Mouse (Mus musculus) retina, embryonic 14.5 days (tissue): ENCODE results near the gene Lrtm2.
A peak's percentile ranks its signal among the peaks of the same experiment; 100 is the strongest.

Source experiments
- DNase-seq: peaks from one replicate; pipeline ENCODE4 v3.0.0-alpha.2; 2015; ENCODE audit warnings: low spot score

Gene Lrtm2

DNA sequence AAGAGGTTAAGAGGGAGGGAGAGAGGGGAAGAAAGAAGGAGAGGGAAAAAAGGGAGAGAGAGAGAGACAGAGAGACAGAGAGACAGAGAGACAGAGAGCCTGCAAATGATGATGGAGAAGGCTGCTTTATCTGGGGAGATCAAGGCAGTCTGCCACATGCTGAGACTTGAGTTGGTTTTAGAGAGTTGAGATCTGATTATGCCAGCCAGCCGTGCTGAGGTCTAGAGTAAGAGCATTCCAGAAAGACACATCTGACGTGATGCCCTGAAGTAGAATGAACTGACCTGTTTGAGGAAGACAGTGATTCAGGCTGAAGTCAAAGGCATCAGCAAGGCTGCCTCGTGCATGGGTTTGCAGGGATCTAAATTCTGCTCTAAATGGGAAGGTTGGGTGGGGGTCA, 3.3 kb upstream of the Lrtm2 start:
- DNase-seq: no peak

DNA sequence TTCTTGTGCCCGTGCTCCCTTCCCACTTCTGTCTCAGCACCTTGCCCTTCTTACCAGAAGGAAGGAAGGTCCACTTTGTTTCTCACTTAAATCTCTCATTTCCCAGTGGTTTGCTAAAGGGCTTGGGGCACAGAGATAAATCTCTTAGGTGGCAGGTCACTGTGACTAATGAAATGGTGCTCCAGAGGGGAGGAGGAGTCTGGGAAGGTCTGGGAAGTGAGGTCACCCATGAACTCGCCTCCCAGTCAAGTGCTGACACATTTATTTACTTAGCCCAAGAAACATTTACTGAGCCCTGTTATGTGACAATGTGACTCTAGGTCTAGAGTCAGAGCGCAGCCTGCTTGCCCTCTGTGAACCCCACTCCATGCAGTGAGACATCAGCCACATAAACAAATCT, 2.6 kb upstream of the Lrtm2 start:
- DNase-seq: no peak

DNA sequence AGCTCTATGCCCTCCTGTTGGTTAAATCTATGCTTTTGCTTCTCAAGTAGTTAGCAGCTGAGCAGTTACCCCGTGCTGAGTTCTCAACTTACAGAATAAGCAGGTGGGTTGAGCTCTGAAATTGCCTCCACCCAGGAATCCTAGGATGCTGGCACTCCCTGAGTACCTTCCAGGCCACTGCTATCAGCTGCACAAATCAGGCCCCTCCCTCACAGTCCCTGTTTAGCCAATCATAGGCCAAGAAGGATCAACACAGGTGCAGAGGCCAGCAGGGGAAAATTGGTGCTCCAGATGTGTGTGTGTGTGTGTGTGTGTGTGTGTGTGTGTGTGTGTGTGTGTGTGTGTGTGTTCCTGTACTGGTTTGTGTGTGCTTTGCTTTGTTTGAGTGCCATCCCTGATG, 1.5 kb upstream of the Lrtm2 start:
- DNase-seq: no peak

DNA sequence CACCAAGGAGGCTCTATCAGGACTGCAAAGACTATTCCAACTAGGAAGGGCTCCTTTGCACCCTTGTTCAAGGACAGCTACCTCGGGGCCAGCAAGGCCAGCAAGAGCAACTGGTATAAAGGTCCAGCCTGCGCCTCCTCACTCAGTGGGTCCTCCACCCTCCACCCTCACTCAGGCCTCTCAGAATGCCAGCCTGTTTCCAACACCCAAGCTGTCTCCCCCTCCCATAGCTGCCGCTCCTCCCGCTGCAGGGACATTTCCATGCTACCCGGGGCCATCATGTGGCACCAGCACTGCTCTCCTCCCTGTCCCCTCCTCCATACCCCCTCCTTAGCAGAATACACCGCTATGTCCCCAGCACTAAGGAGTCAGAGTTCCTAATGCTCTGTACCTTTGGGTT, 630 bp downstream of the Lrtm2 start:
- DNase-seq: no peak

DNA sequence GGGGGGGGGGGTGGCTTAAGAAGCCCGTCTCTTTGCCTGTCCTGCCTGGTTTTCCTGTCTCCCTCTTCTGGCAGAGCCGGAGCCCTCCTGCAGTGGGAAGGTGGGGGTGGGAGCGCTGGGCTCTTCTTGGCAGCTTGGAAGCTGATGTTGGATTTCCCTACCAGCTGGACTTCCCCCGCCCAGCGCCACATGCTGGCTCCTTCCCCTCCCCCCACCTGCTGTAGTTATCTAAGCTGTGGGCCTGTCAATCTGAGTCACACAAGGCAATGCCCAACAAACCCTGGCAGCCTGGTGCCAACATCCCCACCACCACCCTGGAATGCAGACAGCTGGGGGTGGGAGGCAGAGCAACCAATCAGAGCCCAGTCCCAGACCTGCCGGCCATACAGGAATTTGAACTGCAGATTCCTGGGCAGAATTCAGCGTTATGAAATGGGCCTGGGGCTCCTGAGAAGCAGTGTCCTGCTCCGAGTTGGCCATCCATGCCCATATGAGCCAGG, 1.3 kb downstream of the Lrtm2 start:
- DNase-seq: peak; percentile 81

DNA sequence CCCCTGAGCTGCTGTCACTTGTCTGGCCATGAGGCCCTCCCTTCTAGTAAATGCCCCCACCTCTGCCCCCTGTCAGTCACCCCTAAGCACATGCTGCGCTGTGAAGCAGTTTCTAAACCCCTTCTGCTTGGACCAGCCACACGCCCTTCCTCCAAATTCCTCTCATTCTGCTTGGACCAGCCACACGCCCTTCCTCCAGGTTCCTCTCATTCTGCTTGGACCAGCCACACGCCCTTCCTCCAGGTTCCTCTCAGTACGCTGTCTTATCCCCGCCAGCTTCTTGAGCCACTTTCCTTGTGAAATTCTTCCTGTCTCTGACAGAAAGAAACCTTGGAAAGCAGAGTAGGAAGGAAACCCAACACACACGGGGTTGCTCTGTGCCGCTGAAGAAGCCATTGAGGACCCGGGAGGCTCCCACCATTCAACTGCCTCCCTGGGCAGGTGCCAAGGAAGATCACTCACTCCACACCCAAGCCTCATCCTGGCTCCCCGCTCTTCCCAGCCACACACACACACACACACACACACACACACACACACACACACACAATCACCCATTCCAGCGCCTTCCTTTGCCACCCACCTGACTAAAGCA, 1.9 kb downstream of the Lrtm2 start:
- DNase-seq: no peak

DNA sequence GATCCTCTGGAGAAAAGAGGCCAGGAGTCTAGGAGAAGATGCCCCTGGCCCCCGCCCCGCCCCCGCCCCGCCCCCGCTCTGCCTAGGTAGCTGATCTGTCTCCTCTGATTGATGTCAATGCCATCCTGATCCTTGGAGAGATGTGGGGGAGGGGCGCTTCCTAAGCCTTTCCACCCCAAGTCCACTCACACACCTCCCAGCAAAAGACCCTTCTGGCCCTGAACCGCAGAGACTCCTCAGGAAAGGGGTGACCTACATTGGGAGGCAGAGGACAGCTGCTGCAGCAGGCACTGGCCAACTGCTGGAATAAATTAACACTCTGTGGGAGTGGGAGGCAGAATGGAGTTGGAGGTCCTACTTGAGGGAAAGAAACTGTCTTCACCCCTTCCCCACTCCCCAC, 4.0 kb downstream of the Lrtm2 start:
- peak; percentile 78 for DNase-seq

DNA sequence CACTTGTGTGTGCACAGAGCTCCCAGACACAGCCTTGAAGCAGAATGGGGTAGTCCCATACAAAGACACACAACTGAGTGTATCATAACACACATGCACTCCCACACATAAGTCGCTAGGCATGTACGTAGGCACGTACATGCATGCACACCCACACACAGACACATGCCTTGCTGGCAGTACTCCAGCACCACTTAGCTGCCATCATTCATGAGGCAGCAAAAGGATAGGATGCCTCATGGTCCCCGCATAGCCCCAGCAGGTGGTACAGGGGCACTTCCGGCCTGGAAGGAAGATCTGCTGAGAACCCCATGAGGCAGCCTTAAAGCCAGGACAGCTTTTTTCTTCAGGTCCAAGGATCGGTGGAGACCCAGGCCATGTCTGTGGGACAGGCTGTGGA, 4.6 kb downstream of the Lrtm2 start:
- DNase-seq: no peak

DNA sequence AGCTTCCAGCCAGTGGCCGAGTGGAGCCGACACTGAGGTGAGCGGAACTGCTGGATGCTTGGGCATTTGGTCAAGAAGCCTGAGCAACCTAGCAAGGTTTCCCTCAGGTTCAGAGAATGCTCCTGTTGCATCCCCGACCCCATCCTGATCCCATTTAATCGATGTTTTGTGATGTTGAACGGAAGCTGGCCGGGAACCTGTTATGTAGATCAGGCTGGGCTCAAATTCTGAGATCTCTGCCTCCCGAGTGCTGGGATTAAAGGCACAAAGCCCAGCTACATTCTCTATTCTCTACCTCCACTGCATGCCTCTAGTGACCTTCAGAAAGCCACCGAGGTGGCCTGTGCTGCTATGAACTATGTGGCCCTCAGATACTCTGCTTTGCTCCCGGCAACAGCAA, 5.8 kb downstream of the Lrtm2 start:
- DNase-seq: no peak

DNA sequence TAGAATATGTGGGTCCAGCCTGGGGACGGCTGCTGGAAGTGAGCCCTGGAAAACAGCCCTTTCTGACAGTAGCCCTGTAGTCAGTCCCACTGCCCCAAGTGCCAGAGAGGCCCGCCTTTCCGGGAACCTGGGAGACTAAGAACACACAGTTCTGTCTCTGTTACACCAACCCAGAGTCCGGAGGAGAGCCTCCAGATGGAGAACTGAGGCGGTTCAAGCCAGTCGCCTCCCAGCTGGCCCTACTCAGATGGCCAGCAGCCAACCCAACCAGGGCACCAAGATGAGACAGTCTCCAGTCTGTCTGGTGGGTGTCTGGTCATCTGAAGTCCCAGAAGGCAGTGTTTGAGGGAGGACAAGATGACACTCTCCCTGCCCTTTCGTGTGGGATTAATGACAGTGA, 8.8 kb downstream of the Lrtm2 start:
- DNase-seq: no peak

DNA sequence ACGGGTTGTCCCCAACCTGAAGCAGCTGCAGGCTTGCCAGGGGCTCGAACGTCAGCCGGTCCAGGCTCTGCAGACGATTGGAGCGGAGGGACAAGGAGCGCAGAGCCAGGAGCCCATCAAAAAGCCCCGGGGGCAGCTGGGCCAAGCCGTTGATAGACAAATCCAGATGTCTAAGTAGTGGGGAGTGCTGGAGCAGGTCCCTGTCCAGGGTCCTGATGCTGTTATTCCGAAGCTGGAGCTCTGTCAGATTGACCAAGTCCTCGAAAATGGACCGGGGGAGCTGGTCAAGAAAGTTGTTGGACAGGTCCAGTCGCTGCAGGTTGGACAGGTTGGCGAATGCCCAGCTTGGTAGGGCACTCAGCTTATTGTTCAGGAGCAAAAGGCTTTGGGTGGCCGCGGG, 10.1 kb downstream of the Lrtm2 start:
- DNase-seq: peak; percentile 52

DNA sequence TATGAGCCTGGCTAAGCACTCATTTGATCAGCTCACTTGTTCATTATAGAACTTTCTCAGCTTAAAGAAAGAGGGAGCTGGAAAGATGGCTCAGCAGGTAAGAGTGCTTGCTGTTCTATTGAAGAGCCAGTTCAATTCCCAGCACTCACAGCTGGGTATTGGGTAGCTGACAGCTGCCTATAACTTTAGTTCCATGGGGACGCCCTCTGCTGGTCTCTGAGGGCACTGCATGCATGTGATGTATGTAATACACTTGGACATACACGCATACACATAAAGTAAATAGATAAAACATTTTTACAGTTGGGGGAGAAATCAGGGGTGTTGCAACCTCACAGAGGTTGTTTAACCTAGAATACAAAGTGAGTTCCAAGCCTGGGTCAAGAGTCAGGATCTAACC, 11.2 kb downstream of the Lrtm2 start:
- no peak for DNase-seq

DNA sequence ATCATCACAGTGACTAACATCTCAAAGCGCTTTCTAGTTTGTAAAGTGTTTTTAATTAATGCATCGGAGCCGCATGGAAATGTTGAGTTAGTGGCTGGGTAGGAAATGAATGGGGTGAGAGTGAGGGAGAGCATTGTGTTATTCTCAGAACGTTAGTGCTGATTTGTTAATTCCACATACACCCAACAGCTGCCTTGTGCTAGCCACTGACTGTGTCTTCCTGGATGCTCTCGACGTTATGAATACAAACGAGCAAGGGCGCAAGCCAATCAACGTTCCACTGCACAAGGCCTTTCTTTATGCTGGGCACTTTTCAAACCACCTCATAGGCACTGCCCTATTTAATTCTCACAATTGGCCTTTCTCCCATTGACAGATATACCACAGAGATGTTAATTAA, 11.8 kb downstream of the Lrtm2 start:
- DNase-seq: no peak

DNA sequence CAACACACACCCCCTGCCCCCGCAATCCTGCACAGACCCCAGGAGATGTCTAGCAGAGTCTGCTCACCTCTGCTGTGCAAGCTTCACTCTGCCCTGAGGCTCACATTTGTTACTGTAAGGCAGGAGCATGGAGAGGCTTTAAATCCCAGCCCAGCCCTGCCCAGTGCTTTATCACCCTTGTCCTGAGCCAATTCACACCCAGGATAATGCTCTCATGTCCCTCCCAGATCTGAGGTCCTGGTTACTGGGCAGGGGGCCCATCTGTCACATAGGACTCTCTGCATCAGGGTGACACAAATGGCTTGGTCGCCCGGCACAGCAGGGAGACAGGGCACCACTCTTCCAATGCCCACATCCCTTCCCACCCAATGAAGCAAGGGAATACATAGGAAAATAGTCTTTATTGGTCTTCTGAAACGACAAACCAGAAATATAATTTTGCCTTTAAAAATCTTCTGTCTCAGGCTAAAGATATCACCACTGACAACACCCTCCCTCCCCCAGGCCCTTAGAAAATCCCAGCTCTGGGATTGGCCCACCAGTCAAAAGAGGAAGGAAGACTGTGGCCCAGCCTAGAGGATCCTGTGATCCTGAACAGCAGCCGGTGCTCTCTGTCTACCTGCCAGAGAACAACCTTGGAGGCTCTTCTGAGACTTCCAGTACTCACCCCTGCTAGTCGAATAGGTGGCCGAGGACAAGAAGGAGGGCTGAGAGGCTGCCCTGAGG, 15.7 kb downstream of the Lrtm2 start:
- no peak for DNase-seq

DNA sequence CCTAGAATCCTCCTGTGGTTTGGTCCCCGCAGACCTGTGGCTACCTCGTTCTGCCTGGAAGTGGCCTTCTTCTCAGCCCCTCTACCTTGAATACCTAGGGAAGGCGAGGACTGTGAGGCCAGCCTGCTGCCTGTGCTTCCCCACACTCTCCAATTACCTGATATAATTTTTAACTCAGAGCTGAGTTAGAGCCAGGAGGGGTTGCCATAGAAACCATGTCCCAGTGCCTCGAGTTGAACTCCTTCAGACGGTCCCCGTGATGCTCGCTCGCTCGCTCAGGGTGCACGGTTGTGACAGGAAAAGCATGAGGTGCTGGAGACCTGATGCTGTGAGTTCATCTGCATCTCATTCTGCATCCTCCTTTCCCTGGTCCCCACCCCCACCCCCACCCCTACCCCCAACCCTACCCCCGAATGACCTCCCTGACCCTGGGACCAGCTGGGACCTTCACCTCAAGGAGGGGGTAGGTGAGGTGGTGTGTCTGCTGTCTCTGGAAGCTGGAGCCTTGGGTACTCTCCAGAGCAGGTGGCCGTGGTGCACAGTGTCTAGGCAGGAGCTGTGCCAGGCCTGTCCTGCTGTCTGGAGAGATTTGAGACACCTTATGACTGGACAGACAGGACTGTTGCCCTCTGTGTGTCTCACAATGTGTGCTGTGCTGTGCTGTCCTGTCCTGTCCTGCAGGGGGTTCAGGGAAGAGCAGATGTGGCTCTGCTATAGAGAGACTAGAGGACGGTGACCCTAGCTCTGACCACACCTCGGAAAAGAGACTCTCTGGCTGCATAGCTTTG, 16.8 kb downstream of the Lrtm2 start:
- no peak for DNase-seq

DNA sequence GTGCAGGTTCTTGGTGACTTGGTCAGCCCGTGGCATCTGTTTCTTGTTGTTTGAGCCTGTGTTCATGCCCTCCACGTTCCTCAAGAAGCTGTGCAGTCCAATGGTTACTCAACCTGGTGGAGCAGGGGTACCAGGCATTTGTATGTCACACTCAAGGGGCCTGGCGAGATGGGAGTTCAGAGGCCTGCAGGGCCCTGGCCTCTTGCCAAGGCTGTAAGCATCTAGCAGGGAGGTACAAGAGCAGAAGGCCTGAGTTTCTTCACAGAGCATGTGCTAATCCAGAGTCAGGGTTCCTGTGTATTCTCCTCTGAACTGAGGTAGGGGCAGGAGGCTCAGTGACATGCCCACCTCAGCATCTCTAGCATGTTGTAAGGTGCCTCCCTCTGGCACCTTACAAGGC, 17.5 kb downstream of the Lrtm2 start:
- no peak for DNase-seq

DNA sequence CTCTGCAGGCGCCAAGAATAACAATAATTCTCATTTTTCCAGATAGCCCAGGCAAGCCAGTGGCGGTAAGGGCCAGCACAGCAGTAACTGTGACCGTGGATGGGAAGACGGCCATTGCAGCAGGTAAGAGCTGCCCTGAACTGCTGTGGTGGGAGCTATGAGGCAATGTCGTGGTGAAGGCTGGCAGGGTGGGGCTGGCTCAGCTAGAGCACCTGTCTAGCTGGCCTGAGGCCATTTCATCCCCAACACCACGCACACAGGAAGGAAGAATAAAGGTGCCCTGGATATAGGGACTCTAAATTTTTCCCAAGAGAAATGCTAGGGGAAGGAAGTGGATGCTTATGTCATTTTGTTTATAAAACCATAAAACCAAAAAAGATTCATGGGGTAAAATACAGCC, 18.2 kb downstream of the Lrtm2 start:
- no peak for DNase-seq

DNA sequence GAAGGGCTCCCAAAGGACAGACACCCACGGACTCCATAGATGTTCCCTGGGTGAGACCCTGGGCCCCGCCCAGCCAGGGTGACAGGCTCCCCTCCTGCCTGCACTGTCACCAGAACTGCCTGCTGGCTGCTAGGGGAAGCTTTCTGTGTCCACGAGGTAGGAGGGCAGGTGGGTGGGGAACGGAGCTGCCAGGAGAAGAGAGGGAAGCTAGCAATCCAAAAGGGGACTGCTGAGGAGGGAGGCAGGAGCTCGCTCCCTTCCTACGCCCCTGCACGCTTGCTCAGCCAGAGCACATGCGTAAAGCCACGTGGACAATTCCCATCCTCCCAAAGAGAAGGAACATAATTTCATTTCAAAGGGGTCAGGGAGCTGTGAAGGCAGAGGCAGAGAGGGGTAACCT, 20.4 kb downstream of the Lrtm2 start:
- DNase-seq: no peak

DNA sequence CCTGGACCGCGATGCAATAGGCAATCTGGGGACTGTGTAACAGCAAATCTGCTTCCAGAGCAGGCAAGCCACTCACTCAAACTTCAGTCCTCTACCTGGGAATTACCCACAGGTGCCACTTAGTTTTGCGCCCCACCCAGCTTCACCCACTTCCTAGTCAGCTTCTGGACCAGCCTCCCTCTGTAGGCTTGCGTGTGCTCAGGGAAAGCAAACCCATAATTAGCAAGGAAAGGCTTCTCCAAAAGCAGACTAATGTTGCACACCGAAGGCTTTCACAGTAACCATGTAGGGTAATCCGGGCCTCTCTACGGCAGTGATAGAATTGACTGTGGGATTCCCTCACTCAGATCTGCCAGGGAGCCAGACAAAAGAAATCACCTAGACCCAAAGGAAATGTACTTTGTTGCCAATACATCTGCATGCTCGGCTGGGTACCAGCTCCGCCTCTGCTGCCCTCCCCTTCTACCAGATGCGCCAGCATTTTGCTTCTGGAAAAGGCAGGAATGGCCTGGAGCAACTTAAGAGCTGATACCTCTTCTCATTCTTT, 22.6 kb downstream of the Lrtm2 start:
- DNase-seq: no peak

DNA sequence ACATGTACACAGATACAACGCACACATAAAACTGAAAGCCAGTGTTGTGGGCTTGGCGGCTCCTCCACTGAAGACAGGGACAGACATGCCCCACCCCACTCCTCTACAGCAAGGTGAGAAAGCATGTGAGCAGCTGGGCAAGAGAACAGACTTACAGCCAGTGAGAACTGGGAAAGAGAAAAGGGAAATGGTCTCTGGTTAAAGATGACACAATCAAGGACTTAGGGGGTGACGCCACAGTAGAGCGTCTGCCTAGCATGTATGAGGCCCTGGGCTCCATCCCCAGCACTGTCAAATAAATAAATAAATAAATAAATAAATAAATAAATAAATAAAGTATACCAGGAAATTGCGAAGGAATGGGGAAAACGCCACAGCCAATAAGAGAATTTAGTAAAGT, 27.2 kb downstream of the Lrtm2 start:
- DNase-seq: no peak

DNA sequence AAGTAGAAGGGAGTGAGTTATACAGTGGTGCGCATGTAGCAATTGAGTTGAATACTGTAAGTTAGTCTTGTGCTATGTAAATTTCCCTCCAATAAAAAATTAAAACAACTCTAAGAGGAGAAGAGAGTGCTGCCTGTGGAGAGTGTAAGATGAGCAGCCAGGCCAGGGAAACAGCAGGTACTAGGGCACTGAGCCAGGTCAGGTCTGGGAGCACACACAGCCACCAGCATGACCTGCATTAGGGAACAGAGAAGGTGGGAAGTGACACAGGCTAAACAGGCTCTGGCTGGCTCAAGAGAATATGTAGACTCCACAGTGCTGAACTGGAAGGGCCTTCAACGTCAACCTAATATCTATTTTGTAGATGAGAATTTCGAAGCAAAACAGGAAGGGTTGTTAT, 29.3 kb downstream of the Lrtm2 start:
- no peak for DNase-seq

DNA sequence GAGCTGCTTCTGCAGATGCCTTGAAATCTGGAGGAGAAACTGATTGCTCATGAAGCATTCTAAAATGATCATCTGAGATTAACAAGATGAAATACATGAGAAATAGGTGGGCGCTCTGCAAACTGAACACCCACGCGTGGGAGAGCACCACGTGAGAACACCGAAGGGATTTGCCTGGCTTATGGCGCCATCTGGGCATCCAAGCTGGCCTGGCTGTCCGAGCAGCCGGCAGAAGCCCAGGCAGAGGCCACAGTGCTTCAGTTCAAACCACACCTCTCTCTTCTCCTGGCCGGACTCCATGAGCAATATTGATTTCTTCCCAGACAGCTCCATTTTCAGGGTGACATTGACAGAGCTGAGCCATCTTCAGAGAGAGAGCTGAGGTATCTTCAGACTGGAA, 49.8 kb downstream of the Lrtm2 start:
- no peak for DNase-seq

DNA sequence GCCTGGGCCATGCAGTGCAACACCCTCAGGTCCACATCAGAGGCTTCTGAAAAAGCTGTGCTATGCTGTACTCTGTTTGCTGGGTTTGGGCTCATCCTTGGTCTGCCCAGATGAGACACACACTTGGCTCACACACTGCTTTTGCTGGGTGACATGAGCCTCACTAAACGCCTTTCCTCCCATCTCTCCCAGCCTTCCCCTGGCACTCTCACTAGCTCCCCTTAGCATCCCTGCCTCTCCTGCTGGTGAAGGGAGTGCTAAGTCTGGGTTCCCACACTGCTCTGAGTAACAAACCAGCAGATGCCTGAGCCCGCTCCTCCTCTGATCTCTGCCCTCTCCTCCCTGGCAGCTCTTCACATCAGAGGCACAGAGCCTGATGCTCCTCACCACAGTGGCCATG, 53.9 kb downstream of the Lrtm2 start:
- DNase-seq: no peak
